Mouse (Mus musculus): ENCODE results near the gene Taf9. TPM values are rescaled to one million over a fixed set of nuclear protein-coding genes. Genes with fewer than 3 reads are reported as not detected.

Taf9 gene
- polyA plus RNA-seq (2014; fragmentation: Illumina TruSeq; extraction: RNeasy Lipid Tissue Mini Kit (QIAGEN cat#74804); ENCODE audit: insufficient read depth, low read depth, low replicate concordance), result 3.2 TPM

DNA sequence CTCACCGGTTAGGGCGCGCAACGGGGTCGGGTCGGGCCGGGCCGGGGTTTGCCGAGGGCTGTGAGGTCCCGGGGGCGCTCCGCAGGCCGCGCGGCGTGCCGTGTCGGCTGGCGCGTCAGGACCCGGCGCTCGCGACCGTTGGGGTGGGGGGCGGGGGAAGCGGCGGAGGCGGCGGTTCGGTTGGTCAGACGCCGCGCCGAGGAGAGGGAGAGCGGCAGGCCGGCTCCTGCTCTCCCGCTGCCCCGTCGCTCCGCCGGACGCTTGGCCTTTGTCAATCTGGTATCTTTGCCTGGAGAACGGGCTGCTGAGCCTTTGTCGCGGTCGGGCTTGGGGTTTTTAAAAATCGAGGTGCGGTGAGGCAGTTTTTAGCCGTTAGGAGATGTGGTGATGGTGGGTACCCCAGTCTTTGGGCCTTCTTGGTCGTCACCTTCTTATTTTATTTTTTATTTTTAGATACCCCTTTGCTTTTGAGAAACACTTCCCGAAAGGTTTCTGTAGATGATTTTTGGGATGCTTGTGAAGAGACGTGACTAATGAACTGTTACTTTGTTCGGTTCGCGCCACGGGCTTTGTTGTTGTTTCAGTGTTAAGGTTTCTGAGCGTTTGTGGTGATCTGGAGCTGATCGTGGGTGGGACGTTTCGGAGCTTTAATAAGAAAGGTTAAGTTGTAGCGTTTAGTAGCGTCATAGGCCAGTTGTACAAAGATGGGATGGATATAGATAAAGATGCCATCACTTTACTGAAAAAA, at the start of gene Taf9:
Gene Taf9 (plus strand): TSS at position 141 of the 748 bp plus-strand sequence.

DNA sequence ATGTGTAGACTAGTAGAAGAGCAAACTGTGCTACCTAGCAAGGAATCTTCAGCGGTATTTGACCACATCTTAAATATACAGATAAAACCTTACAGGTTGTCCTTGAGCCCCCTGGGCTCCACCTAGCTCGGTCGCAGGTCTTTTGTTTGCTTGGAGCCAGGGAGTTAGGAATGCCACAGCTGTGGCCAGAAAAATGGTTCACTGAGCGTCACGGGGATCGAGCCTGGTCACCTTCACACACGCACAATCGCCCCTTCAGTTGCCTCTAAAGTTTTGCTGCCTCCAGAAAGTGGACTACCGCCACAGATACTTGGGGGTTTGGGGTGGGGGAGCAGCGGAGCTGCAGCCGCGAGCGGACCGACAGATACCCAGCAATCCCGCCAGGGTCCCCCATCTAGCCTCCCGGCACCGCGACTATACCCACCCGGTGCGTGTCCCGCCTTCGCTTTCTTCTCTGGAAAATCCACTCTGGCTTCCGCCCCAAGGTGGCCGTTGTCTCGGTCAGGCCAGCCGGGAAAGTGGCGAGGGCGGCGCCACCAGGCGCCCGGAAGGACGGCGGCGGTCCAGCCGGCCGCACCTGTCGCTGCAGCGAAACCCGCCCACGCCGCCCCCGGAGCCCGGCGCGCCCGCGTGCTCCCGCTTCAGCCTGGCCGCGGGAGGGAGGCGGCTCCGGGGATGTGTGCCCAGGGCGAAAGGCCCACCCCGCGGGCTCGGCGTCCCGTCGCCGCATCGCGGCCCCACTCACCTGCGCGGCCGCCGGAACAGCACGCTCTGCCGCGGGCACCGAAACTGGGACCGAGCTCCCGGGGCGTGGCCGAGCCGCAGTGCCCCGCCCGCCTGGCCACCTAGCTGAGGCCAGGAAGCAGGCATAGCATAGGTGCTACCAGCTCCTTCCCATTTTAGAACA, 34.9 kb upstream of the Taf9 start, which contains the start of gene Marveld2:
Gene Marveld2 (minus strand): TSS at position 791 of the 907 bp plus-strand sequence.

DNA sequence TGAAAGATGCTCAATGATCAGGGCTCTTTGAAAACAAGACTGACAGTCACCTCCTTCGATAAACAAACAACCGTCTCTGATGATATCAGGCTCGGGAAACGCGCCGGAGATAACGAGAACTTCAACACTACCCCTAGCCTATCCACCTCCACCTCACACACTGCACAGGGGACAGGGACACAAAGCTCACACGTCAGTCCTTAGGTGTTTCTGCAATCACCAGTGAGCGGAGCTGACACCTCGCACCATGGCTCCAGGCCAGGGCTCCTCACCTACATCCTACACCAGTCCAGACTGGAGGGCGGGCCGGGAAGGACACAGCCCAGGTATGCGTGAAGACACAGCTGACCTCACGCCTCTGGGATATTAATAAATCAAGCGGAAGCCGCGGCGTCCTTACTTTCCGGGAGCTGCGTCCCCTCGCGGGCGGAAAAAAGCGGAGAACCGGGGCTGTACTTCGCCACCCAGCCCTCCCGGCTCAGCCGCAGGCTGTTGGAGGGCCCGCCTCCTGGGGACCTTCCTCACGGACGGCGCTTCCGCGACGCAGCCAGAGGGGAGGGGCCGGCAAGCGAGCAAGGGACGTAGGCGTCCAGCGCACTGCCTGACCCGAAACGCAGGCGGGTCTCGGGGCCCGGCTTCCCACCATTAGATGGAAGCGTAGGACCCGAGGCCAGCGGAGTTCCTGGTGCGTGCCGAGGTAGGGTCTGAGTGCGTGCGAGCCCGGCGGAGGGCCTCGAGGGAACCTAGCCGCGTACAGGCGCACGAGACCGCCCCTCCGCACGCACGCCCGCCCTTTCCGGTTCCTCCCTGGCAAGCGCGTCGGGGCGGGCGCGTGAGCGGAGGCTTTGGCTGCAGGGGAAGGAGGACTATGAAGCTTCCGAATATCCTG, 585 bp upstream of the Taf9 start, which contains the start of the genes Ak6 and Rad17:
Gene Ak6 (plus strand): TSS at position 430 of the 889 bp plus-strand sequence.
Gene Rad17 (minus strand): TSS at position 502 of the 889 bp plus-strand sequence.

DNA sequence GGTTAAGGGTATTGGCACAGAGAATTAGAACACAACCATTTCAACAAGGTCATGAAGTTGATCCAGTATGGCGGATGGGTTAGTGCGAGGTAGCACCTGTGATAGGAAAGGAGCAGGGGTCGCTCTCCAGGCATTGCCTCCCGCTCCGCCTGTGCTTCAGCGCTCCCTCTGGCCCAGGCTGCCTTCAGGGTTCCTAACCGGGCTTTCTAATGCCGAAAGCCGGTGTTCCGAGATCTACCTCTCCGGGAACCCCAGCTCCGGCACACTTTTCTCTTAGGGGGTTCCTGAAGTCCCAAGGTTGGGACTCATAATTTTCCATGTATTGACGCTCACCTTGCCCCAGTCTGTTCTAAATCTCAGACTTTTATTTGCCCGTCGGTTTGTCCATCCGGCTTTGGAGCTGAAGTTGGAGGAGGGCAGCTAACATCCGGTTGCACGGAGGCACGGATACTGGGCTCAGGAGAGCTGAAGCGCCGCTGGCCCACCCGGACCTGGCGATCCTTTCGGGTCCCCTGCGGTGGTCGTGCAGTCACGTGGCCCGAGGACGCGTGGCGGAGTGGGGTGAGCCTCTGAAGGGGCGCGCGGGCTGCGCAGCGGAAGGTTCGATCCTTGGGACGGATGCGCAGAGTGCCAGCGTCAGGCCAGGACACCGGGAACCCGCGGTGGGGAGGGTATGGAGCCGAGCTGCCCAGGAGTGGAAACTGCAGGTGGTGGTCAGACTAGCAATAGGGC, 18.1 kb downstream of the Taf9 start, which contains the start of gene Ccdc125:
Gene Ccdc125 (plus strand): TSS at position 427 of the 732 bp plus-strand sequence.

Other genes starting within 250 kb of the Taf9 start
- gene Naip1, start 198.7 kb upstream of the Taf9 start, polyA plus RNA-seq (2014; fragmentation: Illumina TruSeq; extraction: RNeasy Lipid Tissue Mini Kit (QIAGEN cat#74804); ENCODE audit: insufficient read depth, low read depth, low replicate concordance), result not detected
- 19.5 TPM for gene Gtf2h2, start 159.0 kb upstream of the Taf9 start, polyA plus RNA-seq (2014; fragmentation: Illumina TruSeq; extraction: RNeasy Lipid Tissue Mini Kit (QIAGEN cat#74804); ENCODE audit: insufficient read depth, low read depth, low replicate concordance)
- 26.4 TPM for gene Ocln, start 98.9 kb upstream of the Taf9 start, polyA plus RNA-seq (2014; fragmentation: Illumina TruSeq; extraction: RNeasy Lipid Tissue Mini Kit (QIAGEN cat#74804); ENCODE audit: insufficient read depth, low read depth, low replicate concordance)
- gene Marveld2, start 34.6 kb upstream of the Taf9 start, polyA plus RNA-seq (2014; fragmentation: Illumina TruSeq; extraction: RNeasy Lipid Tissue Mini Kit (QIAGEN cat#74804); ENCODE audit: insufficient read depth, low read depth, low replicate concordance), result 5.3 TPM
- gene Ak6, start 600 bp upstream of the Taf9 start, polyA plus RNA-seq (2014; fragmentation: Illumina TruSeq; extraction: RNeasy Lipid Tissue Mini Kit (QIAGEN cat#74804); ENCODE audit: insufficient read depth, low read depth, low replicate concordance), result 67.1 TPM
- gene Rad17, start 528 bp upstream of the Taf9 start, polyA plus RNA-seq (2014; fragmentation: Illumina TruSeq; extraction: RNeasy Lipid Tissue Mini Kit (QIAGEN cat#74804); ENCODE audit: insufficient read depth, low read depth, low replicate concordance), result 10.5 TPM
- 3.2 TPM for gene Ccdc125, start 18.1 kb downstream of the Taf9 start, polyA plus RNA-seq (2014; fragmentation: Illumina TruSeq; extraction: RNeasy Lipid Tissue Mini Kit (QIAGEN cat#74804); ENCODE audit: insufficient read depth, low read depth, low replicate concordance)
- gene Cdk7, start 79.4 kb downstream of the Taf9 start, polyA plus RNA-seq (2014; fragmentation: Illumina TruSeq; extraction: RNeasy Lipid Tissue Mini Kit (QIAGEN cat#74804); ENCODE audit: insufficient read depth, low read depth, low replicate concordance), result 22.9 TPM
- 61.5 TPM for gene Mrps36, start 93.1 kb downstream of the Taf9 start, polyA plus RNA-seq (2014; fragmentation: Illumina TruSeq; extraction: RNeasy Lipid Tissue Mini Kit (QIAGEN cat#74804); ENCODE audit: insufficient read depth, low read depth, low replicate concordance)
- gene Cenph, start 124.3 kb downstream of the Taf9 start, polyA plus RNA-seq (2014; fragmentation: Illumina TruSeq; extraction: RNeasy Lipid Tissue Mini Kit (QIAGEN cat#74804); ENCODE audit: insufficient read depth, low read depth, low replicate concordance), result 0.64 TPM
- gene Ccnb1, start 135.0 kb downstream of the Taf9 start, polyA plus RNA-seq (2014; fragmentation: Illumina TruSeq; extraction: RNeasy Lipid Tissue Mini Kit (QIAGEN cat#74804); ENCODE audit: insufficient read depth, low read depth, low replicate concordance), result 0.53 TPM
- gene Slc30a5, start 181.8 kb downstream of the Taf9 start, polyA plus RNA-seq (2014; fragmentation: Illumina TruSeq; extraction: RNeasy Lipid Tissue Mini Kit (QIAGEN cat#74804); ENCODE audit: insufficient read depth, low read depth, low replicate concordance), result 29.9 TPM